Mouse (Mus musculus): ENCODE measurements around the gene Acbd4. TPM values are rescaled to one million over a fixed set of nuclear protein-coding genes. Genes with fewer than 3 reads are reported as not detected.

The Acbd4 gene
- polyA plus RNA-seq, 1 experiment from 2014 or later, result 36.6 TPM

GRCm38 (mm10) chr11:103114270-103114943 is 12.9 kb downstream of the Acbd4 start:
- Histone ChIP-seq H3K9ac (ENCODE audit: low read depth, low read length) (peak overlapping the region; percentile 74; the same call in 1 of the 2 replicates), H3K27ac (peak overlapping the region; percentile 93; the same call in 1 of the 2 replicates), H3K4me1 (replicated peaks; ENCODE audit: insufficient read depth, low read length) (peaks cover 35% of the 10 kb centered on the region), H3K9me3 (replicated peaks; ENCODE audit: low read length) (no peaks in the 10 kb centered on the region), H3K36me3 (ENCODE audit: insufficient read depth, low read length) (no peaks in the 10 kb centered on the region), H3K4me2 (ENCODE audit: low read length) (peak overlapping the region; percentile 58), H3K27me3 (ENCODE audit: insufficient read depth, low read length) (no peaks in the 10 kb centered on the region), H3K4me3 (replicated peaks; ENCODE audit: low read depth, low read length) (peak overlapping the region; percentile 48)
- 86% methylated on average over 11 of the region's 11 CpGs for WGBS
- ATAC-seq (replicated peaks; ENCODE audit: low FRiP score, low read depth) (no peak), DNase-seq (ENCODE audit: low spot score) (no peak)
- TF ChIP-seq CTCF (IDR thresholded peaks at IDR 0.05; ENCODE audit: low read depth), result no peak

- 1% methylated on average over 34 of the region's 34 CpGs for WGBS
- peak; percentile 57 for ATAC-seq (replicated peaks; ENCODE audit: low FRiP score, low read depth)
- peak overlapping the region; percentile 48 for H3K4me3 ChIP-seq (replicated peaks; ENCODE audit: low read depth, low read length)
- peak overlapping the region; percentile 93 for H3K27ac ChIP-seq
- peaks cover 35% of the 10 kb centered on the region for H3K4me1 ChIP-seq (replicated peaks; ENCODE audit: insufficient read depth, low read length)
- no peak for TF ChIP-seq CTCF (IDR thresholded peaks at IDR 0.05; ENCODE audit: low read depth)
- H3K9me3 ChIP-seq (replicated peaks; ENCODE audit: low read length), result no peaks in the 10 kb centered on the region
- H3K9ac ChIP-seq (ENCODE audit: low read depth, low read length), result peak overlapping the region; percentile 74
- peak; percentile 95 for DNase-seq (ENCODE audit: low spot score)
- no peaks in the 10 kb centered on the region for H3K27me3 ChIP-seq (ENCODE audit: insufficient read depth, low read length)
- H3K36me3 ChIP-seq (ENCODE audit: insufficient read depth, low read length), result no peaks in the 10 kb centered on the region
- peak overlapping the region; percentile 58 for H3K4me2 ChIP-seq (ENCODE audit: low read length)
Measured at GRCm38 (mm10) chr11:103115163-103116007, 13.9 kb downstream of the Acbd4 start.

GRCm38 (mm10) chr11:103116008-103116818 is 14.7 kb downstream of the Acbd4 start, which contains the start of gene Hexim1:
Gene Hexim1, plus strand, starts transcription at chr11:103116231.
- Histone ChIP-seq H3K36me3 (ENCODE audit: insufficient read depth, low read length) (no peaks in the 10 kb centered on the region), H3K4me2 (ENCODE audit: low read length) (peak within 1 kb of the TSS; percentile 89), H3K9ac (ENCODE audit: low read depth, low read length) (peak within 1 kb of the TSS; percentile 77), H3K27me3 (ENCODE audit: insufficient read depth, low read length) (no peaks in the 10 kb centered on the region), H3K4me1 (replicated peaks; ENCODE audit: insufficient read depth, low read length) (peaks cover 33% of the 10 kb centered on the region), H3K4me3 (replicated peaks; ENCODE audit: low read depth, low read length) (peak within 1 kb of the TSS; percentile 70), H3K9me3 (replicated peaks; ENCODE audit: low read length) (no peaks in the 10 kb centered on the region), H3K27ac (peak within 1 kb of the TSS; percentile 93)
- WGBS, result 1% methylated on average over 53 of the region's 53 CpGs
- peak; percentile 8; the same call in 1 of the 2 replicates for TF ChIP-seq CTCF (IDR thresholded peaks at IDR 0.05; ENCODE audit: low read depth)
- ATAC-seq (replicated peaks; ENCODE audit: low FRiP score, low read depth) (peak; percentile 93), DNase-seq (ENCODE audit: low spot score) (peak; percentile 100)

- peak overlapping the region; percentile 89 for H3K4me2 ChIP-seq (ENCODE audit: low read length)
Measured at GRCm38 (mm10) chr11:103116959-103117590, 15.6 kb downstream of the Acbd4 start.

GRCm38 (mm10) chr11:103117591-103118009 is 16.1 kb downstream of the Acbd4 start:
- H3K27me3 ChIP-seq (ENCODE audit: insufficient read depth, low read length), result no peaks in the 10 kb centered on the region
- peak; percentile 80 for DNase-seq (ENCODE audit: low spot score)

More at GRCm38 (mm10) chr11:103116959-103117590, 15.6 kb downstream of the Acbd4 start:
- ATAC-seq (replicated peaks; ENCODE audit: low FRiP score, low read depth), result peak; percentile 18
- Histone ChIP-seq H3K9ac (ENCODE audit: low read depth, low read length) (peak overlapping the region; percentile 77), H3K36me3 (ENCODE audit: insufficient read depth, low read length) (no peaks in the 10 kb centered on the region), H3K4me1 (replicated peaks; ENCODE audit: insufficient read depth, low read length) (peaks cover 24% of the 10 kb centered on the region; the same call in 1 of the 2 replicates), H3K4me3 (replicated peaks; ENCODE audit: low read depth, low read length) (peak overlapping the region; percentile 70), H3K27me3 (ENCODE audit: insufficient read depth, low read length) (no peaks in the 10 kb centered on the region), H3K27ac (peak overlapping the region; percentile 90), H3K9me3 (replicated peaks; ENCODE audit: low read length) (no peaks in the 10 kb centered on the region)
- peak; percentile 94 for DNase-seq (ENCODE audit: low spot score)
- TF ChIP-seq CTCF (IDR thresholded peaks at IDR 0.05; ENCODE audit: low read depth), result peak; percentile 74
- WGBS, result 0% methylated on average over 35 of the region's 35 CpGs

More at GRCm38 (mm10) chr11:103117591-103118009, 16.1 kb downstream of the Acbd4 start:
- peak overlapping the region; percentile 70 for H3K4me3 ChIP-seq (replicated peaks; ENCODE audit: low read depth, low read length)
- peak overlapping the region; percentile 89 for H3K4me2 ChIP-seq (ENCODE audit: low read length)
- H3K36me3 ChIP-seq (ENCODE audit: insufficient read depth, low read length), result no peaks in the 10 kb centered on the region
- peak overlapping the region; percentile 90 for H3K27ac ChIP-seq
- TF ChIP-seq CTCF (IDR thresholded peaks at IDR 0.05; ENCODE audit: low read depth), result no peak
- under 1% methylated on average over 38 of the region's 38 CpGs for WGBS
- peaks cover 19% of the 10 kb centered on the region; the same call in 1 of the 2 replicates for H3K4me1 ChIP-seq (replicated peaks; ENCODE audit: insufficient read depth, low read length)
- H3K9me3 ChIP-seq (replicated peaks; ENCODE audit: low read length), result no peaks in the 10 kb centered on the region
- peak overlapping the region; percentile 77 for H3K9ac ChIP-seq (ENCODE audit: low read depth, low read length)
- no peak for ATAC-seq (replicated peaks; ENCODE audit: low FRiP score, low read depth)

Data from kidney, postnatal 0 days (tissue).